Mouse (Mus musculus): ENCODE results near the gene Mettl9. TPM values are rescaled to one million over a fixed set of nuclear protein-coding genes. Genes with fewer than 3 reads are reported as not detected.
A peak's percentile ranks its signal among the peaks of the same experiment; 100 is the strongest.

Gene Mettl9
- total RNA-seq, 2 experiments from 2014 or later, result 22.2 to 27.2 TPM

DNA sequence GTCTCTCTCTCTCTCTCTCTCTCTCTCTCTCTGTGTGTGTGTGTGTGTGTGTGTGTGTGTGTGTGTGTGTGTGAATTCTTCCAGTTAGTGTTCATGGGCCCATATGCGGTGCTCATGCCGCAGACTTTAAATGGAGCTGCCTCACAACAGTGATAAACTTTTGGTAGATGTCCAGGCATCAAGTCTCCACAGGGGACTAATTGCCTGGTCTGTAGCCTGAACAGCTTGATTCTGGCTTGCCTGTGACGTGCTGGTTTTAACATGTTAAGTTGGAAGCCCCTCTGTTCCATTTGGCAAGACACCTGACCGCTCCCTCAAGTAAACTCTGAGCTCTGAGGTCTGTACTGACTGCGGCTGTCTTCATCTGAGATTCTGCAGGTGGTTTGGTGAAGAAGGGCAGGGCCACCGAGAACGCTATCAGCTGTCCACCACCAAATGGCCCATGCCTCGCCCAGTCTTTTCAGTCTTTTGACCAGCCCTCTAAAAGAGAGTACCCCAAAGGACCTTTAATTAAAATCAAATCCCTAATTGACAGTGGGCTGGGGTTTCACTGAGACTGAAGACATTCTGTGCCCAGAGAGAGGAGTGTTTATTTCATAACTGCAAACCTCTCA, 50.7 kb downstream of the Mettl9 start:
- intact Hi-C loops (cut with DNase I; ENCODE audit: low total_unique reads), result no loop called here
- DNase-seq, result no peak

DNA sequence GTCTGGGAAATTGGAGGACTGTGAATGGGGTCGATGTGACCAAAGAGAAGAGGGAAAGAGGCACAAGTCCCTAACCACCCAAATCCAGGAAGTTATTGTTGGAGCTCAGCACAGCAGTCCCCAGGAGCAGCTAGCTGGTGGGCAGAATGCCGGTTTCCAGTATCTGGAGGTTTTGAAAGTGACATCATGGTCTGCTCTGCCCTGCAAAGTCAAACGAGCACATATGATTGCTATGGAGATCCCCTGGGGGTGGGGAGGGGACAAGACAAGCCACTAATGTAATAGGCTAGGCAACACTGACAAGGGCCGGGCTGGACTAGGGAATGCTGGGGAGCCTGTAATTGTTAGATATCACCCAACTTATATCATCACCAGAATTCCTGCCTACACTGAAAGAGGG, 51.3 kb downstream of the Mettl9 start:
- intact Hi-C loops (cut with DNase I; ENCODE audit: low total_unique reads), result no loop called here

DNA sequence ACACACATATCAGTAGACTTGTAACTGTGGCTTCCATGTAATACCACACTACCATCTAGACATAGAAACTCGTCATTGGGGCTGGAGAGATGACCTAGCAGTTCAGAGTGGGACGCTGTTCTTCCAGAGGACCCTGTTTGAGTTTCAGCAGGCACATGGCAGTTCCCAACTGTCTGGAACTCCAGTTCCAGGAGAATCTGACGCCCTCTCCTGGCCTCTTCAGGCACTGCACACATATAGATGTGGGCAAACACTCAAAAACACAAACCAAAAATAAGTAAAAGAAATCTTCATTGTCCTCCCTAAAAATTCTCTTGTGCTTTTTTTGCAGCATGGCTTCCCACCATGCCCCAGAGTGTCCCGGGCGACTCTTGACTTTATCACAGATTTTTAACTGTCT, 54.5 kb downstream of the Mettl9 start:
- intact Hi-C loops (cut with DNase I; ENCODE audit: low total_unique reads), result no loop called here
- DNase-seq, result no peak

More for the DNA sequence above, 51.3 kb downstream of the Mettl9 start:
- DNase-seq, result peak; percentile 48

DNA sequence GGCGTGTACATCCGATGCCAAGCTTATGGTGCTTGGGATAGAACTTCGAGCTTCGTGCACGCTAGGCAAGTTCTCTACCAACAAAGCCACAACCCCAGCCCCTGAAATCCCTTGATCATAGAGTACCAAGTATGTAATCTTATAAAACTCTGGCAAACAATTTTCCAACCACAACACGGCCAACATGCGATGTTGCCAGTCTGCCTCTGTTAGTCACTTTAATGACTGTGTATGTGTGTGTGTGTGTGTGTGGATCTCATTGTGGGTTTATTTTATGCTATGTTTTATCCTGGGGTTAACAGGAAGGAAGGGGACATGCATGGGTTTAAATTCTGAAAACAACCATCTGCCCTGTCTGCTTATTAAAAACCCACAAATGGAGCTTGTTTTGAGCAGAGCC, 56.5 kb downstream of the Mettl9 start:
- DNase-seq, result no peak
- intact Hi-C loops (cut with DNase I; ENCODE audit: low total_unique reads), result no loop called here

DNA sequence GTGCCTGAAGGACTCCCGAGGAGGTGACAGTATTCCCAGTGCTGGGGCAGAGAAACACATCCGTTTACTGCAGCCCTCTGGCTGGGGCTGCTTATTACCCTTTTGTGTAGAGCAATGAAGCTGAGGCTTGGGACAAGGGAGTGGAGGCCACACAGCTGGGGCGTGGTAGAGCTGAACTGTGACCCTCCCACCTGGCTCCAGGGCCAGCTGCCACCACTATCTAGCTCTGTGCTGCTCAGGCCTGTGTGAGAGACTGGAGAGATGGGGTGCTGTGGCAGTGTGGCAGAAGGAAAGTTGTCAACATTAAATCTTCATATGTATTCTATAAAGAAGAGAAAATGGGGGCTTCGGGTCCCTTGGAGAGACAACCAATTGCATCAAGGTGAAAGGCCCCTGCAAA, 58.8 kb downstream of the Mettl9 start:
- intact Hi-C loops (cut with DNase I; ENCODE audit: low total_unique reads), result no loop called here
- DNase-seq, result no peak

DNA sequence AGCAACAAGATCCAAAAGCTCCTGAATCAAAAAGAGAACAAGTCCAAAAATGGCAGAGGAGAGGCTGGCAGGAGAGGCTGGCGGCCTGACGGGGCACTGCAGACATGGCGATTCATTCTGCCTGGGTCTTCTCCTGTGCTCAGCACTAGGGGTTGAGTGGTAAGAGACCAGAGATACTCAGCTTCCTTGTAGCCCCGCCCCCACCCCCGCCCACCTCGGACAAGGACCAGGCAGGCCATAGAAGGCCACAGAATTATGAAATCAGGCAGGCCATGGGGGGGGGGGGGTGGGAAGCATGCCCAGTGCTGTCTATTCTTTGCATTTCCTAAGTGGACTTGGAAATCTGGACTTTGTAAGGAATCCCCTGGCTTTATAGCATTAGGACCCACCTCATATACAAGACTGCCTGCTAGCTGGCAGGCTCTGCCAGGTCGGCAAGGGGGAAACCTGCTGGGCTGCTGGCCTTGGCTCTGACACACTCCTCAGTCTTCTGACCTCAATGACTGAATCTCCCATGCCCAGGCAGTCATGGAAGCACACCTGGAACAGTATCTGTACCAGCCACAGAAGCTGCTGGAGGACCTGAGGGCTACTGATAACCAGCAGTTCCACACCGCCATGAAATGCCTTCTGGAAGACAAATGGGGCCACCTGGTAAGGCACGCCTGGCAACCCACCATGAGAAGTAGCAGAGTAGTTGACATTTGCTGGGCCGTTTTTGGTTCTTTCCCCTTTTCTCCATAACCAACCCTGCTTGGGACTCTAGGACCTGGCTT, 64.6 kb downstream of the Mettl9 start:
- DNase-seq, result no peak

DNA sequence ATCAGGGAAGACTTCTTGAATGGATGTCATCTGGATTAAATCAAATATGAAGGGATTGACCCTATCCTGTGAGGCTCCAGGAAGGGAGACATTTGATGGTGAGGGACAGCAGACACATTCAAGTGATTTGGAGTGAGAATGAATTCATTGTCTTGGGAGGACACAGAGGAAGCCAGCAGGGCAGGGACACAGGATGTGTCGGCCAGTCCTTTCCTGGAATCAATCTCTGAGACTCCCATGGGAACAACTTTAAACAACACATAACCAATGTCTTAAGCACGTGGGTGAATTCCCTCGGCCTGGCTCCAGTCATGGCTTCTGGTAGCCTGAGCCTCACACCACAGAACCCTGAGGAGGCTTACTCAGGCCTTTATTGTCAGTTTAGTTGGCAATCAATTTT, 73.6 kb downstream of the Mettl9 start:
- no peak for DNase-seq
- intact Hi-C loops (cut with DNase I; ENCODE audit: low total_unique reads), result no loop called here

More for the DNA sequence above, 64.6 kb downstream of the Mettl9 start:
- intact Hi-C loops (cut with DNase I; ENCODE audit: low total_unique reads), result no loop called here

DNA sequence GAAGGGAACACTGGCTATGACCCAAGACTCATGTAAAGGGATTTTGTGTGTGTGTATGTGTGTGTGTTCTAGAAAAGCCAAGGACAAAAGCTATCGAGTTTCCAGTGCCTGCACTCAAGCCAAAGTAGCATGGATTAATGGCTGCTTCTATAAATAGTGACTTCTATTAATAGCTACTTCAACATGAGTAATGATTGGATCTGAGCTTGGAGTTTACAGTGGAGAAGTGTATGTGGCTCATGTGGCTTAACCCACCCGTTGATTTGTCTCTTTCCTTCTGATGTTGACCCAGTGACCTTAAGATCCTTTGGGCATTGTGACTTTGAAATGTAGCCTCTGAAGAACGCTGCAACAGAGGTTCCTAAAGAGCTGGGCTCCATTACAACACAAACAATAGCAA, 77.1 kb downstream of the Mettl9 start:
- no peak for DNase-seq
- intact Hi-C loops (cut with DNase I; ENCODE audit: low total_unique reads), result no loop called here

DNA sequence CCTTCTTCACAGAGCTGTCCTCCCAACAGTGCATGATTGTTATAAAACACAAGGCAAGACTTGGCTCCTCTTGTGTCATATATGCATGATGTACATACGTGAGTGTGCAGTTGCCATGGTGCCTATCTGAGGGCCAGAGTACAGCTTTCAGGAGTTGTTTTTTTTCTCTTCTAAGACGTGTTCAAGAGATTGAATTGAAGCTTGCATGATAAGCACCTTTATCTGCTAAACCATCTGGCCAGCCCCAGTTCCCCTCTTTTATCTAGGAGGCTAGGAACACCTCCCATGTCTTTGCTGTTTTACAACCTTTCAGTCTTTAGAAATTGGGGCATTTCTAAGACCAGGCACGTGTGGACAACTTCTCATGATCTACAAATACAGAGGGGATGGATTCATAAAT, 77.5 kb downstream of the Mettl9 start:
- DNase-seq, result no peak
- intact Hi-C loops (cut with DNase I; ENCODE audit: low total_unique reads), result no loop called here

DNA sequence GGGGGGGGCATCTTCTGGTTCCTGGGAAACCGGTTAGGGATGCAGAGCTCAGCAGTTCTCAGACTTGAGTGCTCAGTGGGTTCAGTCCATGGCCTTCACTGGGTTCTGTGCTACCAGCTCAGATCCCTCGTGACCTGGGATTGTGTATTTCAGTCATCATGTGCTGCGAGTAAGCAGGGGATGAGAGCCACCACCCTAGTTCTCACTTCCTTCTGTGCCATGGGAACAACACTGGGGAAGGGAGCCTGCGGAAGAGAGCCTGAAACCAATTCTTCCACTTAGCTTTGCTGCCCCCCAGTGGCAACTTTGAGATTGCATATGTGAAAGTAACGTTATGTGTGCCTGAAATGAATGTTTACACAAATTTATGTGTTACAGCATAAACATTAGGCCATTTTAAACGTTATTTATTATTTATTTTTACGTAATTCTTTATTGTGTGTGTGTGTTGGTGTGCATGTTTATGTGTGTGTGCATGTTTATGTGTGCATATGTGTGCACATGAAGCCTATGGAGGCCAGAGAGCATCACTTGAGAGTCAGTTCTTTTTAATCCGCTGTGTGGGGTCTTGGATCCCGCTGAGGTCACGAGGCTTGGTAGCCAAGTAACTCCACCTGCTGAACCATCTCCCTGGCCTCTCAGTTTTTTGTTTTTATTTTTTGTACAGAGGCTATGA, 86.0 kb downstream of the Mettl9 start:
- intact Hi-C loops (cut with DNase I; ENCODE audit: low total_unique reads), result loop anchor here (2.0 kb wide), 1 partner anchor 185 kb away; no protein-coding TSS in a partner anchor
- peak; percentile 78 for DNase-seq

Other genes starting within 250 kb of the Mettl9 start
- under 1 TPM; 0.49 to 0.60 TPM for gene Gm5737, start 222.1 kb upstream of the Mettl9 start, total RNA-seq (2021)
- 10 to 100 TPM; 50.3 to 61.8 TPM for gene Eef2k, start 191.6 kb upstream of the Mettl9 start, total RNA-seq (2021)
- 10 to 100 TPM; 12.3 TPM for gene Polr3e, start 116.7 kb upstream of the Mettl9 start, total RNA-seq (2021)
- gene Cdr2, start 52.1 kb upstream of the Mettl9 start, total RNA-seq (2021), result 1 to 10 TPM; 4.1 to 6.2 TPM
- gene Mfsd13b, start 51.9 kb upstream of the Mettl9 start, total RNA-seq (2021), result not detected
- gene Igsf6, start 40.1 kb downstream of the Mettl9 start, total RNA-seq (2021), result 1 to 10 TPM in 1 of 2 experiments, under 1 TPM in 1; 0.74 to 1.1 TPM
- gene Otoa, start 47.2 kb downstream of the Mettl9 start, total RNA-seq (2021), result under 1 TPM; 0.40 to 0.62 TPM